9 mouse cellular contexts compared by ENCODE assay signal in genomic region chr4:109343909-109344308, GRCm38 (mm10).
A peak's percentile ranks its signal among the peaks of the same experiment; 100 is the strongest.
DNase-seq lines count a peak whose midpoint lies in the region; ATAC-seq and TF ChIP-seq lines count a peak whose summit lies in the region.
"Had no signal": no experiment of that assay in that cellular context is flagged by ENCODE, and none has a peak within 500 bp of the region (broad histone marks: within the 10 kb centered on the region; RNA-seq: fewer than 3 reads in every experiment).

No protein-coding gene starts in this region.

- no peaks in the 10 kb centered on the region for H3K36me3 ChIP-seq in neural tube, embryonic 12.5 days

- no peak overlapping the region for H3K27ac ChIP-seq in cortical plate, adult 2 months (ENCODE audit: insufficient read depth, low read length)
- no peak overlapping the region for H3K27ac ChIP-seq in neural tube, embryonic 12.5 days
- no peak overlapping the region for H3K27ac ChIP-seq in gastrocnemius, adult 2 months

- no peaks in the 10 kb centered on the region; the same call in 1 of the 2 replicates for H3K4me1 ChIP-seq in cortical plate, adult 2 months (ENCODE audit: control insufficient read depth, insufficient read depth, low read length)
- no peaks in the 10 kb centered on the region for H3K4me1 ChIP-seq in neural tube, embryonic 12.5 days

- peak overlapping the region; percentile 63 for H3K4me3 ChIP-seq in cortical plate, adult 2 months (ENCODE audit: insufficient read depth, low read length)
- peak overlapping the region; percentile 33 for H3K4me3 ChIP-seq in neural tube, embryonic 12.5 days
- no peak overlapping the region for H3K4me3 ChIP-seq in gastrocnemius, adult 2 months

- peak overlapping the region; percentile 40; the same call in 1 of the 2 replicates for H3K9ac ChIP-seq in neural tube, embryonic 12.5 days

- intact Hi-C loops in gastrocnemius, adult 2 months (cut with DNase I): no loop called here

- no peak for TF ChIP-seq CTCF in cortical plate, adult 2 months (IDR thresholded peaks at IDR 0.05; ENCODE audit: extremely low read depth, insufficient read depth, low read length)
- no peak for TF ChIP-seq CTCF in gastrocnemius, adult 2 months (IDR thresholded peaks at IDR 0.05)

- peak; percentile 19 for DNase-seq in cerebellum, adult 11 months
- DNase-seq in layer of hippocampus, adult 8-10 months (ENCODE audit: low spot score in 2 of 2): peak; percentile 41 to 58
- no peak for DNase-seq in thymus, postnatal 10 days (ENCODE audit: low spot score in 2 of 2)
- DNase-seq in urinary bladder, adult 2 months (ENCODE audit: low spot score): no peak
- DNase-seq in gastrocnemius, adult 2 months: no peak
- DNase-seq: lung, postnatal 14 days had no signal

- 70% methylated on average over 5 of the region's 5 CpGs for WGBS in neural tube, embryonic 12.5 days

- no peaks in the 10 kb centered on the region for H3K27me3 ChIP-seq in neural tube, embryonic 12.5 days (replicated peaks)

- H3K9me3 ChIP-seq in neural tube, embryonic 12.5 days: no peaks in the 10 kb centered on the region

- ATAC-seq in neural tube, embryonic 12.5 days (ENCODE audit: low FRiP score, low read depth): no peak
- ATAC-seq: inflammation-experienced regulatory T-cells, adult 6 months had no signal

- TF ChIP-seq POLR2A in cortical plate, adult 2 months (IDR thresholded peaks at IDR 0.05; ENCODE audit: extremely low read depth, insufficient read depth, low read length): peak; percentile 70

- peak overlapping the region; percentile 49 for H3K4me2 ChIP-seq in neural tube, embryonic 12.5 days (replicated peaks)

Comparison
In these comparisons a context has a peak if more than half of its experiments do, and no peak if none do; other contexts are left out.
1. DNase-seq: peak in cerebellum, adult 11 months (single experiment) and layer of hippocampus, adult 8-10 months (2 of 2); none in thymus, postnatal 10 days (0 of 2), urinary bladder, adult 2 months (single experiment) and gastrocnemius, adult 2 months (single experiment).